Mouse (Mus musculus): ENCODE results near the gene Marcks. TPM values are rescaled to one million over a fixed set of nuclear protein-coding genes. Genes with fewer than 3 reads are reported as not detected.

Marcks gene
- 7.6 and 11.1 TPM in 2 replicates for polyA plus RNA-seq (2012; rRNA removed; ENCODE audit: low replicate concordance)

DNA sequence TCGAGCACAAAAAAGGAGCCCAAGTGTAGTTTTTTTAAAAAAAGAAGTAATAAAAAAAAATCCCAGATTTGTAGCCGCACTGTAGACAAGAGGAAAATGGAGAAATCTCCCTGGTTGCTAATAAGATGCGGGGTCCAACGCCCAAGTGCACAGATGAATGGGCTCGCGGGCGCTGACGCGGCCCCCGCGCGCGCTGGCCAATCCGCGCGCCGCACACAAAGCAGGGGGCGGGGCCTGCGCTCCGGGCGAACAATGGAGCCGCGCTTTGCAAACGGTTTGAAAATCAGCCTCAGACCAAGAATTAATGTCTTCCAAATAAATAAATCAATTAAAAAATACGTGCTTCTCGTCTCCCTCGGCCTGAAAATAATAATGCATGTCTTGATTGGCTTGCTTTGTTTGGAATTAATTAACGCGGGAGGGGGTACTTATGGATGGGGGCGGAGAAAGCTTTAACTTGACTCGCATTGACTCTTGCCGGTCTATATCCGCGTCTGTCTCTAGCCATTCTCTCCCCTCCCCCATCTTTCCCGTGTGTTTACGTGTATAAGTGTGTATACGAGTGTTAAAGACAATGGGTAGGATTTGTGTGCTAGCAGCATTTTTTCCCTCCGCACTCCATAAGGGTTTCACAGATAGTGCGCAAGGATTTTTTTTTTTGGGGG is at the start of gene Marcks:
TSS of gene Marcks (minus strand) at position 143 of the 665 bp plus-strand sequence.

Other genes with a start within 250 kb of the Marcks start
- 4.7 and 8.5 TPM in 2 replicates for gene Hdac2, start 164.4 kb downstream of the Marcks start, polyA plus RNA-seq (2012; rRNA removed; ENCODE audit: low replicate concordance)